Mouse (Mus musculus) forebrain, embryonic 16.5 days (tissue): Measurements from ENCODE around the gene Cbfa2t3. TPM values are rescaled to one million over a fixed set of nuclear protein-coding genes. Genes with fewer than 3 reads are reported as not detected.

Experiments used
- ATAC-seq: fragments of 200-750 bp; cut with Nextera tagmentation; 2 replicates; pipeline ENCODE4 v1.8.0; 2017; ENCODE audit warnings: mild to moderate bottlenecking, moderate library complexity
- H3K27ac ChIP-seq: fragments of 300-500 bp; sonication (generic); 2 replicates; pipeline ENCODE4 v1.5.1; 2014; ENCODE audit warnings: low read length, control low read depth
- H3K27me3 ChIP-seq: fragments of 300-500 bp; sonication (generic); replicated peaks from 2 replicates; pipeline ENCODE4 v1.6.1; 2014; ENCODE audit warnings: low read length; ENCODE audit not compliant: control insufficient read depth, insufficient read depth
- H3K36me3 ChIP-seq: fragments of 300-500 bp; sonication (generic); 2 replicates; pipeline ENCODE4 v1.6.1; 2014; ENCODE audit not compliant: control insufficient read depth, insufficient read depth
- H3K4me1 ChIP-seq: fragments of 300-500 bp; sonication (generic); replicated peaks from 2 replicates; pipeline ENCODE4 v1.6.1; 2014; ENCODE audit warnings: low read length; ENCODE audit not compliant: control insufficient read depth, insufficient read depth
- H3K4me2 ChIP-seq: fragments of 300-500 bp; sonication (generic); 2 replicates; pipeline ENCODE4 v1.6.1; 2014; ENCODE audit warnings: mild to moderate bottlenecking, low read length, control low read depth
- H3K4me3 ChIP-seq: fragments of 300-500 bp; sonication (generic); replicated peaks from 2 replicates; pipeline ENCODE4 v1.5.1; 2014; ENCODE audit warnings: mild to moderate bottlenecking, low read length, control low read depth
- H3K9ac ChIP-seq: fragments of 300-500 bp; sonication (generic); replicated peaks from 2 replicates; pipeline ENCODE4 v1.6.1; 2014; ENCODE audit warnings: low read depth, low read length, control low read depth
- H3K9me3 ChIP-seq: fragments of 300-500 bp; sonication (generic); 2 replicates; pipeline ENCODE4 v1.6.1; 2016; ENCODE audit warnings: low read length; ENCODE audit not compliant: control insufficient read depth
- WGBS: fragments of 180-500 bp; shearing (Covaris S2); extraction: QIAGEN DNeasy Blood & Tissue Kit; methylation state at CpG from one replicate; pipeline ENCODE4 v1.1.7; 2014; 5-methylcytosine and 5-hydroxymethylcytosine counted together
- microRNA-seq: library from miRNA; unstranded; fragments of <30 nt; microRNA quantifications from one replicate; pipeline ENCODE4, GENCODE M21; 2017
- polyA plus RNA-seq: library from polyadenylated mRNA; unstranded; fragments of >200 nt; fragmentation: Nextera tagmentation; extraction: Ambion mirVana; gene quantifications from 2 replicates; pipeline ENCODE4 v1.2.1, GENCODE M21; 2015

Gene Cbfa2t3
- polyA plus RNA-seq, 1 experiment from 2014 or later, result 13.8 TPM

- WGBS, result under 1% methylated on average over 39 of the region's 39 CpGs
- no peaks in the 10 kb centered on the region for H3K36me3 ChIP-seq
- H3K9me3 ChIP-seq, result no peaks in the 10 kb centered on the region
- H3K27ac ChIP-seq, result no peak within 1 kb of the TSS
- peak within 1 kb of the TSS; percentile 69 for H3K4me2 ChIP-seq
- peaks cover 19% of the 10 kb centered on the region for H3K4me1 ChIP-seq
- H3K27me3 ChIP-seq, result no peaks in the 10 kb centered on the region
- ATAC-seq, result peak; percentile 93
- peak within 1 kb of the TSS; percentile 74 for H3K9ac ChIP-seq
- peak within 1 kb of the TSS; percentile 71 for H3K4me3 ChIP-seq
These were observed 122.3 kb downstream of the Cbfa2t3 start, which contains the start of gene Aprt for GRCm38 (mm10) chr8:122576648-122577022. TSS of gene Aprt (minus strand) at chr8:122576909.

- WGBS, result 17% methylated on average over 21 of the region's 21 CpGs
- peak overlapping the region; percentile 71 for H3K4me3 ChIP-seq
- peaks cover 19% of the 10 kb centered on the region for H3K4me1 ChIP-seq
- H3K4me2 ChIP-seq, result peak overlapping the region; percentile 69
- no peaks in the 10 kb centered on the region for H3K36me3 ChIP-seq
- H3K27ac ChIP-seq, result no peak overlapping the region
- peak overlapping the region; percentile 74 for H3K9ac ChIP-seq
- no peaks in the 10 kb centered on the region for H3K9me3 ChIP-seq
- ATAC-seq, result peak; percentile 18
- no peaks in the 10 kb centered on the region for H3K27me3 ChIP-seq
These were observed 122.9 kb downstream of the Cbfa2t3 start for GRCm38 (mm10) chr8:122575735-122576647.

GRCm38 (mm10) chr8:122575286-122575685 lies 123.6 kb downstream of the Cbfa2t3 start:
- Histone ChIP-seq H3K4me2 (peak overlapping the region; percentile 69), H3K9me3 (no peaks in the 10 kb centered on the region), H3K4me3 (no peak overlapping the region; the same call in 1 of the 2 replicates), H3K27me3 (no peaks in the 10 kb centered on the region), H3K27ac (no peak overlapping the region), H3K36me3 (no peaks in the 10 kb centered on the region), H3K4me1 (peaks cover 19% of the 10 kb centered on the region), H3K9ac (no peak overlapping the region)
- WGBS, result 78% methylated on average over 8 of the region's 8 CpGs
- ATAC-seq, result no peak

Small RNAs within 50 kb of the gene (microRNA-seq; reads per million reads assigned to microRNA genes)
- not detected for gene Mir6396

Other genes with a start within 250 kb of the Cbfa2t3 start
- not detected in 2 replicates for gene Snai3, start 238.4 kb downstream of the Cbfa2t3 start, polyA plus RNA-seq
- gene Rnf166, start 223.0 kb downstream of the Cbfa2t3 start, polyA plus RNA-seq, result 39.6 and 41.8 TPM in 2 replicates
- gene Ctu2, start 223.0 kb downstream of the Cbfa2t3 start, polyA plus RNA-seq, result 72.5 and 87.3 TPM in 2 replicates
- gene Piezo1, start 147.8 kb downstream of the Cbfa2t3 start, polyA plus RNA-seq, result 1.9 and 3.4 TPM in 2 replicates
- gene Cdt1, start 131.1 kb downstream of the Cbfa2t3 start, polyA plus RNA-seq, result 12.0 and 13.9 TPM in 2 replicates
- 184 and 204 TPM in 2 replicates for gene Aprt, start 122.2 kb downstream of the Cbfa2t3 start, polyA plus RNA-seq
- 3.8 and 4.6 TPM in 2 replicates for gene Galns, start 87.6 kb downstream of the Cbfa2t3 start, polyA plus RNA-seq
- gene Trappc2l, start 87.5 kb downstream of the Cbfa2t3 start, polyA plus RNA-seq, result 72.0 and 92.6 TPM in 2 replicates
- not detected in 2 replicates for gene Pabpn1l, start 76.4 kb downstream of the Cbfa2t3 start, polyA plus RNA-seq
- 13.6 and 15.9 TPM in 2 replicates for gene Acsf3, start 76.4 kb upstream of the Cbfa2t3 start, polyA plus RNA-seq
- 1.2 and 1.6 TPM in 2 replicates for gene Cdh15, start 148.9 kb upstream of the Cbfa2t3 start, polyA plus RNA-seq